Comparison of ENCODE assay signal across 17 mouse cellular contexts in the genomic region with DNA sequence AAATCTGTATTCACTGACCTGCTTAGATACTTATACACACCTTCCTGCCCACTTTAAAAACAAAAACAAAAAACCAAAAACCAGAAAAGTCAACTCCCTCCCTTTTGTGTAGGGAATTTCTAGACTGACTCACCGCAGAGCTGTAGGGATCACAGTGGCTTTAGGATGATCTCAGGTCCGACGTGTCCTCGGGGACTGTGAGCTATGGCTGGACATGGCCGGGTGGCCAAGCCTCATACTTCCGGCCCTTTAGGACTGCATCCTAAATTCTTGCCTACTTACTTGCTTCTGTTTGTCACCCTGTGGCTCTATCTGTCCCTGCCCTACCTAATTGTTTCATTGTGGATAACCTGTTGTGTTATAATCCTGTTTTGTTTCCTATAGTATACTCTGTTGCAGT. TPM values are rescaled to one million over a fixed set of nuclear protein-coding genes. Genes with fewer than 3 reads are reported as not detected.
DNase-seq lines count a peak whose midpoint lies in the region; ATAC-seq and TF ChIP-seq lines count a peak whose summit lies in the region.
"Not testable (repeated sequence)": the region's sequence is repeated elsewhere in the genome, so short reads cannot be mapped to it uniquely, and the experiment has no call there.
"Had no signal": no experiment of that assay in that cellular context is flagged by ENCODE, and none has a peak within 500 bp of the region (broad histone marks: within the 10 kb centered on the region; RNA-seq: fewer than 3 reads in every experiment).

No protein-coding gene starts in this region.

- H3K4me3 ChIP-seq in ES-Bruce4 (ENCODE audit: low read depth, low read length); brown adipose tissue, adult 24 weeks (ENCODE audit: insufficient read depth, low read depth, low read length); midbrain, embryonic 11.5 days (ENCODE audit: low read depth, low read length): not testable (repeated sequence)
- peak overlapping the region; percentile 39; the same call in 1 of the 2 replicates for H3K4me3 ChIP-seq in layer of hippocampus, adult 2 months
- peak overlapping the region; percentile 57 for H3K4me3 ChIP-seq in liver, embryonic 15.5 days (replicated peaks)
- H3K4me3 ChIP-seq in small intestine, adult 2 months (ENCODE audit: low read depth, low read length), result peak overlapping the region; percentile 75

- not testable (repeated sequence) for TF ChIP-seq EP300 in ES-Bruce4 (IDR thresholded peaks at IDR 0.05; ENCODE audit: insufficient read depth, low read depth, low read length)

- peak; percentile 90 for DNase-seq in heart, adult 11 months
- DNase-seq in heart, postnatal 4 days, result peak; percentile 15
- DNase-seq in layer of hippocampus, adult 2 months (ENCODE audit: low spot score in 2 of 2), result not testable (repeated sequence)
- DNase-seq in midbrain, embryonic 11.5 days (ENCODE audit: low spot score, missing footprints), result peak; percentile 75

- TF ChIP-seq CTCF in ES-Bruce4 (IDR thresholded peaks at IDR 0.05; ENCODE audit: low read depth, low read length); layer of hippocampus, adult 2 months (conservative IDR thresholded peaks at IDR 0.05); small intestine, adult 2 months (IDR thresholded peaks at IDR 0.05; ENCODE audit: extremely low read depth, insufficient read length, insufficient replicate concordance, low read depth, low read length): not testable (repeated sequence)

- WGBS in liver, embryonic 15.5 days (ENCODE audit: insufficient replicate concordance), result 76% methylated on average over 6 of the region's 6 CpGs
- 77% methylated on average over 6 of the region's 6 CpGs for WGBS in midbrain, embryonic 11.5 days
- 37% methylated on average over 6 of the region's 6 CpGs for WGBS in small intestine, adult 2 months

- H3K4me2 ChIP-seq in liver, embryonic 15.5 days, result peak overlapping the region; percentile 71
- not testable (repeated sequence) for H3K4me2 ChIP-seq in midbrain, embryonic 11.5 days

- not testable (repeated sequence) for ATAC-seq in liver, embryonic 15.5 days (ENCODE audit: insufficient read depth); midbrain, embryonic 11.5 days (ENCODE audit: low FRiP score)

- H3K27me3 ChIP-seq in ES-Bruce4 (ENCODE audit: control insufficient read depth, insufficient read depth, low read length, poor library complexity, severe bottlenecking); liver, embryonic 15.5 days; midbrain, embryonic 11.5 days (ENCODE audit: control insufficient read depth, insufficient read depth, low read length); small intestine, adult 2 months (ENCODE audit: control insufficient read depth, insufficient read depth, low read length): not testable (repeated sequence)

- H3K9me3 ChIP-seq in ES-Bruce4 (replicated peaks; ENCODE audit: control insufficient read depth, insufficient read depth, low read length, poor library complexity, severe bottlenecking); liver, embryonic 15.5 days (replicated peaks); midbrain, embryonic 11.5 days (ENCODE audit: control insufficient read depth, low read length): not testable (repeated sequence)

- H3K27ac ChIP-seq in ES-Bruce4 (ENCODE audit: insufficient read depth, low read length), result peak overlapping the region; percentile 61
- H3K27ac ChIP-seq in brown adipose tissue, adult 24 weeks (replicated peaks; ENCODE audit: low read depth, low read length), result peak overlapping the region; percentile 85
- H3K27ac ChIP-seq in layer of hippocampus, adult 2 months, result peak overlapping the region; percentile 53; the same call in 1 of the 2 replicates
- peak overlapping the region; percentile 90 for H3K27ac ChIP-seq in liver, embryonic 15.5 days (replicated peaks)
- H3K27ac ChIP-seq in midbrain, embryonic 11.5 days (ENCODE audit: low read depth, low read length), result not testable (repeated sequence)
- peak overlapping the region; percentile 98 for H3K27ac ChIP-seq in small intestine, adult 2 months (ENCODE audit: insufficient read depth, low read depth, low read length)

- H3K4me1 ChIP-seq in ES-Bruce4 (ENCODE audit: control insufficient read depth, insufficient read depth, low read length); brown adipose tissue, adult 24 weeks (ENCODE audit: control insufficient read depth, insufficient read depth, insufficient read length, low read length); midbrain, embryonic 11.5 days (ENCODE audit: control insufficient read depth, insufficient read depth, low read length); small intestine, adult 2 months (ENCODE audit: control insufficient read depth, insufficient read depth, insufficient read length, low read length): not testable (repeated sequence)
- peaks cover 34% of the 10 kb centered on the region for H3K4me1 ChIP-seq in liver, embryonic 15.5 days (replicated peaks)

- peak overlapping the region; percentile 40; the same call in 1 of the 2 replicates for H3K9ac ChIP-seq in ES-Bruce4 (ENCODE audit: low read depth, poor library complexity, severe bottlenecking)
- H3K9ac ChIP-seq in liver, embryonic 15.5 days, result peak overlapping the region; percentile 50
- H3K9ac ChIP-seq in midbrain, embryonic 11.5 days (ENCODE audit: low read length), result not testable (repeated sequence)

- not testable (repeated sequence) for TF ChIP-seq POLR2A in ES-Bruce4 (IDR thresholded peaks at IDR 0.05; ENCODE audit: insufficient read depth, low read length); small intestine, adult 2 months (IDR thresholded peaks at IDR 0.05; ENCODE audit: low read depth, low read length)

- not testable (repeated sequence) for H3K36me3 ChIP-seq in ES-Bruce4 (ENCODE audit: control insufficient read depth, insufficient read depth, low read length, poor library complexity, severe bottlenecking); midbrain, embryonic 11.5 days (ENCODE audit: control insufficient read depth, insufficient read depth, low read length); small intestine, adult 2 months (ENCODE audit: control insufficient read depth, insufficient read depth, low read length)
- peaks cover 19% of the 10 kb centered on the region for H3K36me3 ChIP-seq in liver, embryonic 15.5 days (replicated peaks)

RNA-seq across cellular contexts. Expression of a gene that starts 0.9 kb away (rescaled TPM):
- 6.1 and 9.4 TPM in 2 replicates for polyA plus RNA-seq in ES-Bruce4 (2011; ENCODE audit: insufficient read depth, insufficient read length, low read depth, missing spikeins)
- polyA plus RNA-seq in brown adipose tissue, adult 24 weeks (2012; ENCODE audit: insufficient read depth, insufficient read length, missing spikeins), result 3.5 and 5.1 TPM in 2 replicates
- 1 to 10 TPM in 1 of 2 experiments, under 1 TPM in 1; 0.81 to 1.2 TPM for total RNA-seq in heart, postnatal 4 days (2021)
- 1 to 10 TPM in 1 of 2 experiments, under 1 TPM in 1; 0.83 to 1.1 TPM for total RNA-seq in layer of hippocampus, adult 2 months (2021)
- 9.8 and 10.0 TPM in 2 replicates for polyA plus RNA-seq in liver, embryonic 15.5 days (2015; fragmentation: Nextera tagmentation; extraction: Ambion mirVana)
- 0.55 and 0.57 TPM in 2 replicates for polyA plus RNA-seq in midbrain, embryonic 11.5 days (2014; fragmentation: Nextera tagmentation; extraction: Ambion mirVana)
- polyA plus RNA-seq in small intestine, adult 2 months (2012; rRNA removed), result 63.7 and 87.2 TPM in 2 replicates

RNA-seq across cellular contexts. Expression of a gene that starts 12.4 kb away (rescaled TPM):
- 24.9 and 31.0 TPM in 2 replicates for polyA plus RNA-seq in ES-Bruce4 (2011; ENCODE audit: insufficient read depth, insufficient read length, low read depth, missing spikeins)
- polyA plus RNA-seq in brown adipose tissue, adult 24 weeks (2012; ENCODE audit: insufficient read depth, insufficient read length, missing spikeins), result 11.9 and 19.3 TPM in 2 replicates
- 10 to 100 TPM; 11.1 to 15.0 TPM for total RNA-seq in heart, postnatal 4 days (2021)
- total RNA-seq in layer of hippocampus, adult 2 months (2021), result 10 to 100 TPM in 1 of 2 experiments, 1 to 10 TPM in 1; 5.2 to 12.0 TPM
- polyA plus RNA-seq in liver, embryonic 15.5 days (2015; fragmentation: Nextera tagmentation; extraction: Ambion mirVana), result not detected in 2 replicates
- not detected in 2 replicates for polyA plus RNA-seq in midbrain, embryonic 11.5 days (2014; fragmentation: Nextera tagmentation; extraction: Ambion mirVana)
- not detected in 2 replicates for polyA plus RNA-seq in small intestine, adult 2 months (2012; rRNA removed)
- total RNA-seq: granulocyte monocyte progenitor cell, adult 5-6 weeks had no signal
- polyA plus RNA-seq: embryonic facial prominence, embryonic 14.5 days; hindbrain, embryonic 12.5 days; kidney, embryonic 14.5 days; limb, embryonic 11.5 days; lung, postnatal 0 days; midbrain, embryonic 13.5 days; stomach, embryonic 16.5 days; thymus, postnatal 0 days had no signal

RNA-seq across cellular contexts. Expression of a gene that starts 25.8 kb away (rescaled TPM):
- 58.9 and 64.4 TPM in 2 replicates for polyA plus RNA-seq in ES-Bruce4 (2011; ENCODE audit: insufficient read depth, insufficient read length, low read depth, missing spikeins)
- 84.3 and 92.4 TPM in 2 replicates for polyA plus RNA-seq in brown adipose tissue, adult 24 weeks (2012; ENCODE audit: insufficient read depth, insufficient read length, missing spikeins)
- 10 to 100 TPM; 11.1 to 13.9 TPM for total RNA-seq in heart, postnatal 4 days (2021)
- 10 to 100 TPM; 14.0 to 17.1 TPM for total RNA-seq in layer of hippocampus, adult 2 months (2021)
- polyA plus RNA-seq in liver, embryonic 15.5 days (2015; fragmentation: Nextera tagmentation; extraction: Ambion mirVana), result 80.6 and 83.3 TPM in 2 replicates
- 73.6 and 76.3 TPM in 2 replicates for polyA plus RNA-seq in midbrain, embryonic 11.5 days (2014; fragmentation: Nextera tagmentation; extraction: Ambion mirVana)
- polyA plus RNA-seq in small intestine, adult 2 months (2012; rRNA removed), result 59.2 and 116 TPM in 2 replicates

RNA-seq across cellular contexts. Expression of a gene that starts 26.1 kb away (rescaled TPM):
- 90.3 and 95.5 TPM in 2 replicates for polyA plus RNA-seq in ES-Bruce4 (2011; ENCODE audit: insufficient read depth, insufficient read length, low read depth, missing spikeins)
- 44.2 and 46.1 TPM in 2 replicates for polyA plus RNA-seq in brown adipose tissue, adult 24 weeks (2012; ENCODE audit: insufficient read depth, insufficient read length, missing spikeins)
- 10 to 100 TPM; 25.7 to 27.2 TPM for total RNA-seq in heart, postnatal 4 days (2021)
- total RNA-seq in layer of hippocampus, adult 2 months (2021), result 10 to 100 TPM; 92.9 to 95.6 TPM
- 23.0 and 24.5 TPM in 2 replicates for polyA plus RNA-seq in liver, embryonic 15.5 days (2015; fragmentation: Nextera tagmentation; extraction: Ambion mirVana)
- 48.4 and 59.0 TPM in 2 replicates for polyA plus RNA-seq in midbrain, embryonic 11.5 days (2014; fragmentation: Nextera tagmentation; extraction: Ambion mirVana)
- polyA plus RNA-seq in small intestine, adult 2 months (2012; rRNA removed), result 50.9 and 93.1 TPM in 2 replicates

RNA-seq across cellular contexts. Expression of a gene that starts 32.0 kb away (rescaled TPM):
- 165 and 181 TPM in 2 replicates for polyA plus RNA-seq in ES-Bruce4 (2011; ENCODE audit: insufficient read depth, insufficient read length, low read depth, missing spikeins)
- polyA plus RNA-seq in brown adipose tissue, adult 24 weeks (2012; ENCODE audit: insufficient read depth, insufficient read length, missing spikeins), result 31.0 and 35.3 TPM in 2 replicates
- 10 to 100 TPM; 49.5 to 52.9 TPM for total RNA-seq in heart, postnatal 4 days (2021)
- 10 to 100 TPM; 70.3 to 73.4 TPM for total RNA-seq in layer of hippocampus, adult 2 months (2021)
- polyA plus RNA-seq in liver, embryonic 15.5 days (2015; fragmentation: Nextera tagmentation; extraction: Ambion mirVana), result 61.4 and 70.5 TPM in 2 replicates
- 401 and 413 TPM in 2 replicates for polyA plus RNA-seq in midbrain, embryonic 11.5 days (2014; fragmentation: Nextera tagmentation; extraction: Ambion mirVana)
- 9.6 and 20.0 TPM in 2 replicates for polyA plus RNA-seq in small intestine, adult 2 months (2012; rRNA removed)

Comparison
In these comparisons a context has a peak if more than half of its experiments do, and no peak if none do; other contexts are left out.
1. RNA of a gene that starts 12.4 kb away (polyA plus RNA-seq): 24.9 to 31.0 TPM in ES-Bruce4 and 11.9 to 19.3 TPM in brown adipose tissue, adult 24 weeks; not detected in liver, embryonic 15.5 days, not detected in midbrain, embryonic 11.5 days and not detected in small intestine, adult 2 months; every median in the first group is over 10 times any median in the second.